Mouse (Mus musculus): ENCODE measurements around the gene Tchp.

Tchp gene

GRCm38 (mm10) chr5:114742572-114742971 is 35.0 kb downstream of the Tchp start:
- no peak for DNase-seq

GRCm38 (mm10) chr5:114742998-114743696 is 35.6 kb downstream of the Tchp start:
- DNase-seq, result no peak

- no peak for DNase-seq
Measured at GRCm38 (mm10) chr5:114743697-114744090, 36.1 kb downstream of the Tchp start.

GRCm38 (mm10) chr5:114745581-114745980 is 38.0 kb downstream of the Tchp start:
- peak; percentile 60 for DNase-seq

GRCm38 (mm10) chr5:114746886-114747285 is 39.3 kb downstream of the Tchp start:
- no peak for DNase-seq

GRCm38 (mm10) chr5:114747521-114747920 is 40.0 kb downstream of the Tchp start:
- no peak for DNase-seq

GRCm38 (mm10) chr5:114750325-114750724 is 42.8 kb downstream of the Tchp start:
- no peak for DNase-seq

- no peak for DNase-seq
Measured at GRCm38 (mm10) chr5:114752397-114752796, 44.8 kb downstream of the Tchp start.

GRCm38 (mm10) chr5:114753384-114753783 is 45.8 kb downstream of the Tchp start:
- DNase-seq, result no peak

- no peak for DNase-seq
Measured at GRCm38 (mm10) chr5:114759536-114760090, 52.1 kb downstream of the Tchp start.

- peak; percentile 44 for DNase-seq
Measured at GRCm38 (mm10) chr5:114761980-114762379, 54.4 kb downstream of the Tchp start.

- DNase-seq, result no peak
Measured at GRCm38 (mm10) chr5:114764812-114765735, 57.5 kb downstream of the Tchp start.

GRCm38 (mm10) chr5:114766686-114767085 is 59.1 kb downstream of the Tchp start:
- DNase-seq, result no peak

GRCm38 (mm10) chr5:114767185-114767584 is 59.6 kb downstream of the Tchp start:
- DNase-seq, result no peak

- DNase-seq, result no peak
Measured at GRCm38 (mm10) chr5:114769786-114770185, 62.2 kb downstream of the Tchp start.

- DNase-seq, result peak; percentile 47
Measured at GRCm38 (mm10) chr5:114771796-114772195, 64.2 kb downstream of the Tchp start.
